Mouse (Mus musculus): Measurements from ENCODE around the gene Ajm1.
"Not testable (repeated sequence)": the region's sequence is repeated elsewhere in the genome, so short reads cannot be mapped to it uniquely, and the experiment has no call there.

- TF ChIP-seq CTCF (IDR thresholded peaks at IDR 0.05; ENCODE audit: low read depth); EP300 (optimal IDR thresholded peaks at IDR 0.05): not testable (repeated sequence)
Observed at GRCm38 (mm10) chr2:25553171-25553786, 28.3 kb downstream of the Ajm1 start.

Measured in stomach, postnatal 0 days (tissue).